Mouse (Mus musculus) urinary bladder, postnatal 36 days (tissue): ENCODE measurements around the gene Abca7.

Experiments used
- DNase-seq, 2 experiments: peaks; one replicate each; pipeline ENCODE4 v3.0.0; 2022; ENCODE audit warnings: low spot score in 2 of 2, mixed read lengths in 1 of 2

Gene Abca7

GRCm38 (mm10) chr10:79974087-79974486, 22.2 kb upstream of the Abca7 start:
- DNase-seq, result no peak

- no peak for DNase-seq
Observed at GRCm38 (mm10) chr10:79974668-79975067, 21.6 kb upstream of the Abca7 start.

- no peak for DNase-seq
Observed at GRCm38 (mm10) chr10:79976071-79976721, 20.1 kb upstream of the Abca7 start.

GRCm38 (mm10) chr10:79976722-79977107, 19.6 kb upstream of the Abca7 start:
- no peak for DNase-seq

GRCm38 (mm10) chr10:79977324-79977723, 19.0 kb upstream of the Abca7 start:
- DNase-seq, result no peak

- DNase-seq, result no peak
Observed at GRCm38 (mm10) chr10:79978061-79978460, 18.2 kb upstream of the Abca7 start.

- DNase-seq, result no peak
Observed at GRCm38 (mm10) chr10:79979401-79980155, 16.7 kb upstream of the Abca7 start.

GRCm38 (mm10) chr10:79983205-79983604, 13.1 kb upstream of the Abca7 start:
- DNase-seq, result no peak

- peak; percentile 43 to 70 for DNase-seq
Observed at GRCm38 (mm10) chr10:79983670-79984069, 12.6 kb upstream of the Abca7 start.

GRCm38 (mm10) chr10:79984195-79984816, 12.0 kb upstream of the Abca7 start, which contains the start of gene Tmem259:
TSS of gene Tmem259 (minus strand) at chr10:79984330.
- peak; percentile 85 for DNase-seq

- DNase-seq, result peak; percentile 91 to 95
Observed at GRCm38 (mm10) chr10:79984871-79985270, 11.4 kb upstream of the Abca7 start.

GRCm38 (mm10) chr10:79985334-79986231, 10.7 kb upstream of the Abca7 start:
- peak; percentile 48 to 57 for DNase-seq

- DNase-seq, result peak in 1 of 2 experiments; percentile 44
Observed at GRCm38 (mm10) chr10:79986232-79986878, 9.9 kb upstream of the Abca7 start.

GRCm38 (mm10) chr10:79986963-79987362, 9.3 kb upstream of the Abca7 start:
- peak; percentile 78 to 82 for DNase-seq

GRCm38 (mm10) chr10:79987771-79988505, 8.4 kb upstream of the Abca7 start:
- DNase-seq, result no peak

- DNase-seq, result peak in 1 of 2 experiments; percentile 62
Observed at GRCm38 (mm10) chr10:79988506-79989271, 7.6 kb upstream of the Abca7 start, which contains the start of gene Cnn2. TSS of gene Cnn2 (plus strand) at chr10:79988584.

GRCm38 (mm10) chr10:79989272-79989786, 7.0 kb upstream of the Abca7 start:
- no peak for DNase-seq

GRCm38 (mm10) chr10:79989870-79990269, 6.4 kb upstream of the Abca7 start:
- DNase-seq, result no peak

GRCm38 (mm10) chr10:79991099-79991498, 5.2 kb upstream of the Abca7 start:
- no peak for DNase-seq
